Comparison of ENCODE assay signal across 8 mouse cellular contexts in genomic region chr11:73176608-73177508, GRCm38 (mm10). TPM values are rescaled to one million over a fixed set of nuclear protein-coding genes. Genes with fewer than 3 reads are reported as not detected.
DNase-seq lines count a peak whose midpoint lies in the region; ATAC-seq lines count a peak whose summit lies in the region.

Gene Emc6, minus strand, starts transcription at chr11:73177037.
Gene Tax1bp3, plus strand, starts transcription at chr11:73177083.

- peaks cover 39% of the 10 kb centered on the region for H3K4me1 ChIP-seq in megakaryocyte, embryonic 14.5 days

- peak within 1 kb of the TSS; percentile 99 for H3K4me3 ChIP-seq in megakaryocyte, embryonic 14.5 days (replicated peaks)

- peak; percentile 99 for DNase-seq in ZHBTc4 (ENCODE audit: low read depth, low spot score)
- peak; percentile 91 to 95 for DNase-seq in gastrocnemius, adult 8-10 months (ENCODE audit: low spot score in 2 of 2)
- DNase-seq in hindlimb bud, embryonic 11.5 days (ENCODE audit: extremely low spot score, low read depth, low spot score): peak; percentile 92
- DNase-seq in left cerebral cortex, adult 8-10 months (ENCODE audit: low spot score in 2 of 2): peak; percentile 84 to 95
- peak; percentile 97 for DNase-seq in right cerebral cortex, postnatal 10 days (ENCODE audit: low spot score in 2 of 2)
- peak; percentile 95 for DNase-seq in urinary bladder, postnatal 25 days (ENCODE audit: low spot score)

- peak; percentile 96 for ATAC-seq in common myeloid progenitor, adult 5-6 weeks (replicated peaks; ENCODE audit: low read depth, poor library complexity, severe bottlenecking)

- H3K27me3 ChIP-seq in megakaryocyte, embryonic 14.5 days (replicated peaks): no peaks in the 10 kb centered on the region

- peaks cover 41% of the 10 kb centered on the region for H3K36me3 ChIP-seq in megakaryocyte, embryonic 14.5 days (replicated peaks; ENCODE audit: low read length)

- no peaks in the 10 kb centered on the region for H3K9me3 ChIP-seq in megakaryocyte, embryonic 14.5 days

RNA-seq across cellular contexts. Expression of gene Emc6, which starts in this region (rescaled TPM):
- 46.6 and 48.2 TPM in 2 replicates for total RNA-seq in common myeloid progenitor, adult 5-6 weeks (2017)
- total RNA-seq in gastrocnemius, adult 8-10 months (2022): 10 to 100 TPM; 80.9 to 89.6 (median 84.1) TPM
- total RNA-seq in left cerebral cortex, adult 8-10 months (2022): 10 to 100 TPM; 39.9 to 46.8 (median 42.9) TPM
- 170 and 286 TPM in 2 replicates for polyA plus RNA-seq in megakaryocyte, embryonic 14.5 days (2012; ENCODE audit: insufficient read depth, low replicate concordance)

RNA-seq across cellular contexts. Expression of gene Tax1bp3, which starts in this region (rescaled TPM):
- 7.7 and 11.4 TPM in 2 replicates for total RNA-seq in common myeloid progenitor, adult 5-6 weeks (2017)
- 1 to 10 TPM; 4.9 to 9.2 (median 7.2) TPM for total RNA-seq in gastrocnemius, adult 8-10 months (2022)
- total RNA-seq in left cerebral cortex, adult 8-10 months (2022): 10 to 100 TPM in 3 of 4 experiments, 1 to 10 TPM in 1; 9.9 to 12.1 (median 11.0) TPM
- polyA plus RNA-seq in megakaryocyte, embryonic 14.5 days (2012; ENCODE audit: insufficient read depth, low replicate concordance): 19.3 and 28.8 TPM in 2 replicates

Comparison
In these comparisons a context has a peak if more than half of its experiments do, and no peak if none do; other contexts are left out.
1. Peak in every context shown above with its lines: DNase-seq, ATAC-seq and H3K4me3 ChIP-seq.